Mouse (Mus musculus) cortical plate, adult 2 months (tissue): ENCODE data around the gene Mea1. TPM values are rescaled to one million over a fixed set of nuclear protein-coding genes. Genes with fewer than 3 reads are reported as not detected.

Experiments
- H3K27ac ChIP-seq: fragments of 200-500 bp; 2 replicates; pipeline ENCODE4 v1.5.1; 2012; ENCODE audit warnings: low read length, control low read depth, inconsistent platforms; ENCODE audit not compliant: insufficient read depth
- H3K4me1 ChIP-seq: fragments of 200-500 bp; 2 replicates; pipeline ENCODE4 v1.6.1; 2011; ENCODE audit warnings: low read length; ENCODE audit not compliant: control insufficient read depth, insufficient read depth
- H3K4me3 ChIP-seq: fragments of 200-500 bp; 2 replicates; pipeline ENCODE4 v1.5.1; 2011; ENCODE audit warnings: mild to moderate bottlenecking, low read length, control low read depth; ENCODE audit not compliant: insufficient read depth
- CTCF ChIP-seq: fragments of 200-500 bp; IDR thresholded peaks from 2 replicates; pipeline ENCODE4 v1.5.1; 2011; ENCODE audit warnings: mild to moderate bottlenecking, control low read depth, low read length; ENCODE audit not compliant: insufficient read depth; ENCODE audit errors: extremely low read depth
- POLR2A ChIP-seq: fragments of 200-500 bp; IDR thresholded peaks from 2 replicates; pipeline ENCODE4 v1.6.1; 2011; ENCODE audit warnings: mild to moderate bottlenecking, low read length, control low read depth; ENCODE audit not compliant: insufficient read depth; ENCODE audit errors: extremely low read depth
- polyA plus RNA-seq: library from polyadenylated mRNA; depleted of rRNA; stranded (reverse); fragments of >200 nt; gene quantifications from 2 replicates; pipeline ENCODE4 v1.2.3, GENCODE M21; 2012

The Mea1 gene
- polyA plus RNA-seq, 1 experiment = 157 TPM

DNA sequence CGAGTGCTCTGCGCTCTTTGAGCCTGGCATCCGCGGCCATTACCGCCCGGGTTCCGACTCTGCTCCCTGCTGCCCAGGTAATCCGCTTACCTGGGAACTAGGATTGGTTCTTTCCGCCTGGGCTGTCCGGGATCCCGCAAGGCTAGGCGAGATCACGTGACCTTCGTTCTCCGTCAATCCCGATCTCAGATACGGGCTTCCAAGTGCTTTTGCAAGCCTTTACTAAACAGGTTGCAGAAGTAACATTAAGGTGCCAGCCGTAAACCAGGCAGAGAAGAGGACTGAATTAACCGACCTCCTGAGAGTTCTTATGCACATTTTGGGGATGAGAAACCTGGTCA is 32.3 kb upstream of the Mea1 start:
- TF ChIP-seq CTCF = no peak
- TF ChIP-seq POLR2A = no peak
- peaks cover 3% of the 10 kb centered on the region for H3K4me1 ChIP-seq
- H3K27ac ChIP-seq = peak overlapping the region; percentile 55; the same call in 1 of the 2 replicates
- H3K4me3 ChIP-seq = peak overlapping the region; percentile 60

DNA sequence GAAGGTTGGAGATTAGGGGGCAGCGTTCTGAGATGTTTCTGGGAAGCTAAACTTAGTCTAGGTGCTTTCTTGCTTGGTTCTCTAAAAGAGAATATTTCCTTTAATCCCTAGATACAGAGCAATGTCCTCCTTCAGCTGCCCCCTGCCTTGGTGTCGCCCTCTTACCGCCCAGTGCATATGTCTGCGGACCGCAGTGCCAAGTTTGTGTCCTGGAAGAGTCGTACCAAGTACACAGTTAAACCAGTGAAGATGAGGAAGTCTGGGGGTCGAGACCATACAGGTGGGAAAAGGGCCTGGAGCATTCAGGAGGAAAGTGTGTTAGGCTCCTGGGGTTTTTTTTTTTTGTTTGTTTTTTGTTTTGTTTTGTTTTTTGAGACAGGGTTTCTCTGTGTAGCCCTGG is 31.3 kb upstream of the Mea1 start:
- Histone ChIP-seq H3K4me3 (no peak overlapping the region; the same call in 1 of the 2 replicates), H3K4me1 (peaks cover 7% of the 10 kb centered on the region), H3K27ac (no peak overlapping the region)
- TF ChIP-seq CTCF (no peak), POLR2A (no peak)

- Histone ChIP-seq H3K27ac (no peak overlapping the region), H3K4me1 (peaks cover 7% of the 10 kb centered on the region), H3K4me3 (no peak overlapping the region)
- TF ChIP-seq CTCF (no peak), POLR2A (no peak)
Observed at GRCm38 (mm10) chr17:46648436-46648835, 30.2 kb upstream of the Mea1 start.

- Histone ChIP-seq H3K27ac (peak overlapping the region; percentile 3), H3K4me1 (peaks cover 7% of the 10 kb centered on the region), H3K4me3 (peak overlapping the region; percentile 64)
- no peak for TF ChIP-seq CTCF
- TF ChIP-seq POLR2A = no peak
Observed at GRCm38 (mm10) chr17:46649811-46650210, 28.8 kb upstream of the Mea1 start.

GRCm38 (mm10) chr17:46650232-46651031 is 28.2 kb upstream of the Mea1 start, which contains the start of gene Cul7:
Gene Cul7, plus strand, starts transcription at chr17:46650337.
- Histone ChIP-seq H3K4me3 (peak within 1 kb of the TSS; percentile 64), H3K27ac (peak within 1 kb of the TSS; percentile 50), H3K4me1 (peaks cover 7% of the 10 kb centered on the region)
- no peak for TF ChIP-seq CTCF
- peak; percentile 72; the same call in 1 of the 2 replicates for TF ChIP-seq POLR2A

- Histone ChIP-seq H3K4me3 (peak overlapping the region; percentile 64; the same call in 1 of the 2 replicates), H3K4me1 (peaks cover 7% of the 10 kb centered on the region), H3K27ac (0 out of 2 replicates have a peak overlapping the region, but pooled peaks have one; percentile 50)
- TF ChIP-seq POLR2A (no peak), CTCF (no peak)
Observed at GRCm38 (mm10) chr17:46651292-46651691, 27.3 kb upstream of the Mea1 start.

- TF ChIP-seq CTCF (no peak), POLR2A (no peak)
- H3K4me3 ChIP-seq = no peak overlapping the region; the same call in 1 of the 2 replicates
- peaks cover 7% of the 10 kb centered on the region for H3K4me1 ChIP-seq
- no peak overlapping the region for H3K27ac ChIP-seq
Observed at GRCm38 (mm10) chr17:46651755-46652547, 26.6 kb upstream of the Mea1 start.

- TF ChIP-seq CTCF (no peak), POLR2A (no peak)
- Histone ChIP-seq H3K27ac (no peak overlapping the region), H3K4me3 (no peak overlapping the region), H3K4me1 (peaks cover 6% of the 10 kb centered on the region)
Observed at GRCm38 (mm10) chr17:46656054-46656453, 22.5 kb upstream of the Mea1 start.

GRCm38 (mm10) chr17:46661351-46661750 is 17.2 kb upstream of the Mea1 start:
- no peak for TF ChIP-seq POLR2A
- no peak for TF ChIP-seq CTCF
- H3K27ac ChIP-seq = no peak overlapping the region
- H3K4me3 ChIP-seq = no peak overlapping the region
- no peaks in the 10 kb centered on the region for H3K4me1 ChIP-seq
